Mouse (Mus musculus) frontal cortex, adult 2 months (tissue): ENCODE results near the gene Kti12. TPM values are rescaled to one million over a fixed set of nuclear protein-coding genes. Genes with fewer than 3 reads are reported as not detected.

Experiments
- DNase-seq, 2 experiments: peaks; one replicate each; pipeline ENCODE4 v3.0.0; 2022; ENCODE audit warnings: low spot score in 1 of 2; ENCODE audit errors: extremely low spot score in 1 of 2
- polyA plus RNA-seq: library from polyadenylated mRNA; depleted of rRNA; stranded (reverse); fragments of >200 nt; gene quantifications from 2 replicates; pipeline ENCODE4 v1.2.3, GENCODE M21; 2012; rRNA removed

Gene Kti12
- polyA plus RNA-seq, 1 experiment: 16.1 TPM

DNA sequence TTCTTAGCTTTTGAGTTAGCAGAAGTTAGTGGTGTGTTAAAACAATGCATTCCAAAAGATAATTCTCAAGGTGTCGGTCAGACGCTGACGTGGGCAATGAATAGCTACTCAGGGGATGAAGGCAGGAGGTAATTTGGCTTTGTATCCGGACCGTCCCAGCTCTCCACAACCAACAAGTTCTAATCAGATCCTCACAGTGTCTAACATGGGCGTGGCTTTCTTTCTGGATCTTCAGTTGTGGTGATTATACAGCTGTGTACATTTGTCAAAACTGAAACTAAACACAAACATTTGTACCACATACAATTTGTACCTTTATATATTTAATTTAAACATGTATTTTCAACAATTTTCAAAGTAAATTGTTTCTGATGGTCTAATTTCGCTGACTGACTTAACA lies 19.2 kb downstream of the Kti12 start:
- no peak for DNase-seq

- peak; percentile 83 to 99 for DNase-seq
These were observed 22.3 kb downstream of the Kti12 start for GRCm38 (mm10) chr4:108869730-108870374.

DNA sequence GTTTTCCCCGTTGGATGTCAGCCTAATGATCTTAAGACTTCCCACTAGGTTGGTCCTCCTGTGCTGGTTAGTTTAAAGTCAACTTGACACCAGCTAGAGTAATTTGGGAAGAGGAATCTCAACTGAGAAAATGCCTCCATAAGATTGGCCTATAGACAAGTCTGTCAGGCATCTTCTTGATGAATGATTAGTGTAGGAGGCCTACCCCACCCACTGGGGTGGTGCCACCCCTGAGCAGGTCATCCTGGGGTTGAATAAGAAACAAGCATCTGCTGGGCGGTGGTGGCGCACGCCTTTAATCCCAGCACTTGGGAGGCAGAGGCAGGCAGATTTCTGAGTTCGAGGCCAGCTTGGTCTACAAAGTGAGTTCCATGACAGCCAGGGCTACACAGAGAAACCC lies 26.2 kb downstream of the Kti12 start:
- DNase-seq: no peak

DNA sequence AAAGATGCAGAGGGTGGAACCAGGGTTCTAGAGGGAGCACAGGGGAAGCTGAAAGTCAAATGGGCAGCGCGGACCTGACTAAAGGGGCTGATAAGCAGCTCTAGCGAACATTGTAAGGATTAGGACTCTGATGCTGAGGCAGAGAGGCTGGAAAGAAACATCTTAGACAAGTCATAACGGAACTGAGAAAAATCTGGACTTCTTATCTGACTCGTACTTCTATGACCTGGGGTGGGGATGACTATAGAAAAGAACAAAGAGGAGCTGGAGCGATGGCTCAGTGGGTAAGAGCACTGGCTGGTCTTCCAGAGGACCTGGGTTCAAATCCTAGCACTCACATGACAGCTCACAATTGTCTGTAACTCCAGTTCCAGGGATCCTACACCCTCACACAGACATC lies 30.3 kb downstream of the Kti12 start:
- DNase-seq: no peak

DNA sequence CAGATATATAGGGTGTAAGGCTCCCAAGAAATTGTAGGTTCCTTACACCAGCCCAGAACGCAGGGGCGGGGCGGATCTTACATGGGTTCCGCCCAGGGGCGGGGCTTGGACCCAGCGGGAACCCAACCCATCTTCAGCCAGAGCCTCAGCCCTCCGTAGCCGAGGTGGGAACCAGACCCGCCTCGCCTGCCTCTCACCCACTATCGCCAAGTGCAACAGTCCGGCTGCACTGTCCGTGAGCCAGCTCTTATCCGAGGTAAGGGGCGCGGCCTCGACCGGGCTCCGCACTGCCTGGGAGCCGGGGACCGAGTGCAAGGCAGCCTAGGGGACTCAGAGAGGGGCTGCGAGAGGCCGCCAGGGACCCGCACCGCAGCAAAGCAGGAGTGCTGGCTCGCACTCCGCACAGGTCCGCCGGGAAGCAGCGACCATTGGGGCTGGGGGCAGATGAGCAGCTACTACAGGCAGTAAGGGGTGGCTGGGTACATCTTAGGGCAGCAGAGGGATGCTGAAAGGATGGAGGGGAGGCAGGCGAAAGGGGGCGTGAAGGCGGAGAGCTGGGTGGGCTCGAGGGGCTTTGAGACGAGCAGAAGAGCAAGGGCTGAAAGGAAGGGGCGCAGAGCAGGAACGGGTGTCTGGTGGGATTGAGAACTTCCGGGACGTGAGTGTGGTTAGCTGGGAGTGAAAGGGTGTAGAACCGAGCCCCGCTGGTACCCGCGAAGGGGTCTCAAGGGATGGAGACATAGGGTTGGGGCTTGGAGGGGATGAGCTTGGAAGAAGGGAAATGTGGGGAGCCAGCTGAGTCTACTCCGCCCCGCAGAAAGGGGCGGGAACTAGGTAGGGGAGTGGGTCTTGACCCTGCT lies 31.6 kb downstream of the Kti12 start, which contains the start of gene Rab3b:
Rab3b (plus strand) TSS at position 101 of the 860 bp plus-strand sequence.
- DNase-seq: peak in 1 of 2 experiments; percentile 46

- no peak for DNase-seq
These were observed 36.2 kb downstream of the Kti12 start for GRCm38 (mm10) chr4:108883815-108884214.

- DNase-seq: no peak
These were observed 39.9 kb downstream of the Kti12 start for GRCm38 (mm10) chr4:108887456-108887855.

DNA sequence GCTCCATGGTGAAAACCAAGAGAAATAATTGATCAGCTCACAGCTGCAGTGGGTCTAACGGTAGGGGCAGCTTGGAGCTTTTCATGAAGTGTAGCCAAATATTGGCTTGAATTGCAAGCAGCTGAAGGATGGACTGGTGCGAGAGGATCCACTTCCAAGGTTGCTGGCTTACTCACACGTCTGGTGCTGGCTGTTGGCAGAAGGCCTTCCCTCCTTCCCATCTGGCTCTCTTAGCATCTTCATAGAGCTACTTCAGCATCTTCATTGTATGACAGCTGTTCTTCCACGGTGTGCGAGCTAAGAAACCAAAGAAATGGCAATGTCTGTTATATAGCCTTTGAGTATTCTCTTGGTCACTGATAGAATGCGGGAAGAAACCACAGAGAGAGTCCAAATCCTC lies 43.3 kb downstream of the Kti12 start:
- peak in 1 of 2 experiments; percentile 48 for DNase-seq

Other genes starting within 250 kb of the Kti12 start
- 46.6 and 51.7 TPM in 2 replicates for gene Cc2d1b, start 227.8 kb upstream of the Kti12 start, polyA plus RNA-seq
- 0.48 and 0.60 TPM in 2 replicates for gene 3110021N24Rik, start 128.1 kb upstream of the Kti12 start, polyA plus RNA-seq
- 21.9 TPM in 2 replicates for gene Zfyve9, start 67.0 kb upstream of the Kti12 start, polyA plus RNA-seq
- 88.4 and 93.9 TPM in 2 replicates for gene Btf3l4, start 14.2 kb upstream of the Kti12 start, polyA plus RNA-seq
- 41.0 and 41.1 TPM in 2 replicates for gene Txndc12, start 13.2 kb upstream of the Kti12 start, polyA plus RNA-seq
- gene A730015C16Rik, start 834 bp downstream of the Kti12 start, polyA plus RNA-seq: 0.14 and 0.17 TPM in 2 replicates
- 188 and 219 TPM in 2 replicates for gene Rab3b, start 31.3 kb downstream of the Kti12 start, polyA plus RNA-seq
- 122 and 151 TPM in 2 replicates for gene Nrd1, start 152.9 kb downstream of the Kti12 start, polyA plus RNA-seq